Comparison of ENCODE assay signal across 9 mouse cellular contexts in genomic region chr9:31912553-31912920, GRCm38 (mm10). TPM values are rescaled to one million over a fixed set of nuclear protein-coding genes. Genes with fewer than 3 reads are reported as not detected.
DNase-seq lines count a peak whose midpoint lies in the region; ATAC-seq and TF ChIP-seq lines count a peak whose summit lies in the region.
"Had no signal": no experiment of that assay in that cellular context is flagged by ENCODE, and none has a peak within 500 bp of the region (broad histone marks: within the 10 kb centered on the region; RNA-seq: fewer than 3 reads in every experiment).

No protein-coding gene starts in this region.

- H3K4me3 ChIP-seq in heart, embryonic 15.5 days: peak overlapping the region; percentile 57
- peak overlapping the region; percentile 56 to 71 for H3K4me3 ChIP-seq in ES-E14 (ENCODE audit: insufficient read depth in 1 of 2, low read depth in 1 of 2, low read length in 2 of 2, poor library complexity in 1 of 2, severe bottlenecking in 1 of 2)
- H3K4me3 ChIP-seq in hindbrain, embryonic 11.5 days (ENCODE audit: low read depth, low read length): peak overlapping the region; percentile 49
- peak overlapping the region; percentile 57 for H3K4me3 ChIP-seq in midbrain, embryonic 12.5 days

- peaks cover 27% of the 10 kb centered on the region for H3K4me1 ChIP-seq in heart, embryonic 15.5 days (replicated peaks)
- H3K4me1 ChIP-seq in ES-E14 (ENCODE audit: control insufficient read depth in 2 of 2, insufficient read depth in 2 of 2, low read length in 2 of 2, poor library complexity in 1 of 2): no peaks in the 10 kb centered on the region
- H3K4me1 ChIP-seq in hindbrain, embryonic 11.5 days (replicated peaks; ENCODE audit: control insufficient read depth, insufficient read depth, low read length): 0 out of 2 replicates have a peak, but pooled peaks cover 2% of the 10 kb centered on the region
- peaks cover 23% of the 10 kb centered on the region for H3K4me1 ChIP-seq in midbrain, embryonic 12.5 days

- H3K9me3 ChIP-seq in heart, embryonic 15.5 days (replicated peaks): no peaks in the 10 kb centered on the region
- H3K9me3 ChIP-seq in ES-E14 (ENCODE audit: control insufficient read depth, insufficient read depth, low read depth, low read length): no peaks in the 10 kb centered on the region
- H3K9me3 ChIP-seq in hindbrain, embryonic 11.5 days (ENCODE audit: control insufficient read depth, low read length): no peaks in the 10 kb centered on the region
- H3K9me3 ChIP-seq in midbrain, embryonic 12.5 days: no peaks in the 10 kb centered on the region

- peak overlapping the region; percentile 98 for H3K4me2 ChIP-seq in heart, embryonic 15.5 days
- peak overlapping the region; percentile 95 for H3K4me2 ChIP-seq in hindbrain, embryonic 11.5 days (replicated peaks; ENCODE audit: low read depth, low read length)
- H3K4me2 ChIP-seq in midbrain, embryonic 12.5 days (replicated peaks): peak overlapping the region; percentile 96

- H3K36me3 ChIP-seq in heart, embryonic 15.5 days: no peaks in the 10 kb centered on the region
- H3K36me3 ChIP-seq in ES-E14 (ENCODE audit: control insufficient read depth, insufficient read depth, low read length, poor library complexity, severe bottlenecking): no peaks in the 10 kb centered on the region
- no peaks in the 10 kb centered on the region for H3K36me3 ChIP-seq in hindbrain, embryonic 11.5 days (ENCODE audit: control insufficient read depth, insufficient read depth, low read length)
- H3K36me3 ChIP-seq in midbrain, embryonic 12.5 days: no peaks in the 10 kb centered on the region

- in situ Hi-C loops in ES-E14 (cut with MboI; ENCODE audit: low sequenced_read_pairs in 2 of 2, unreplicated experiment in 2 of 2): loop anchor here (25.0 kb wide), 2 partner anchors 350 to 625 kb away; partner anchors contain the start of gene Fli1 (in 1 of the 2)

- intact Hi-C loops in heart, postnatal 25 days (cut with DNase I): no loop called here

- 7% methylated on average over 16 of the region's 16 CpGs for WGBS in heart, embryonic 15.5 days
- under 1% methylated on average over 16 of the region's 16 CpGs for WGBS in hindbrain, embryonic 11.5 days
- WGBS in midbrain, embryonic 12.5 days: 3% methylated on average over 16 of the region's 16 CpGs

- H3K27me3 ChIP-seq in heart, embryonic 15.5 days: peaks cover 87% of the 10 kb centered on the region
- H3K27me3 ChIP-seq in hindbrain, embryonic 11.5 days (ENCODE audit: control insufficient read depth, insufficient read depth, low read length): peaks cover 75% of the 10 kb centered on the region
- H3K27me3 ChIP-seq in midbrain, embryonic 12.5 days: peaks cover 81% of the 10 kb centered on the region

- H3K9ac ChIP-seq in heart, embryonic 15.5 days: no peak overlapping the region
- H3K9ac ChIP-seq in ES-E14 (ENCODE audit: insufficient read depth, low read depth, low read length, poor library complexity, severe bottlenecking): no peak overlapping the region
- H3K9ac ChIP-seq in hindbrain, embryonic 11.5 days (ENCODE audit: low read depth, low read length): no peak overlapping the region
- H3K9ac ChIP-seq in midbrain, embryonic 12.5 days (replicated peaks): no peak overlapping the region

- H3K27ac ChIP-seq in heart, embryonic 15.5 days: no peak overlapping the region
- no peak overlapping the region for H3K27ac ChIP-seq in ES-E14 (ENCODE audit: insufficient read depth, low read depth, low read length, poor library complexity, severe bottlenecking)
- H3K27ac ChIP-seq in hindbrain, embryonic 11.5 days (ENCODE audit: low read depth, low read length): no peak overlapping the region
- H3K27ac ChIP-seq in midbrain, embryonic 12.5 days (replicated peaks): no peak overlapping the region

- no peak for DNase-seq in heart, postnatal 25 days (ENCODE audit: low spot score)
- DNase-seq in ES-E14 (ENCODE audit: low read depth, low spot score): no peak
- DNase-seq in hindbrain, embryonic 11.5 days (ENCODE audit: low spot score): no peak
- DNase-seq in adrenal gland, postnatal 36 days: no peak
- no peak for DNase-seq in right cerebral cortex, adult 18-20 months

- no peak for ATAC-seq in heart, embryonic 15.5 days (replicated peaks; ENCODE audit: insufficient number of reproducible peaks, insufficient read depth, low FRiP score, low read depth)
- ATAC-seq in hindbrain, embryonic 11.5 days (ENCODE audit: low FRiP score): no peak
- no peak for ATAC-seq in midbrain, embryonic 12.5 days (ENCODE audit: low FRiP score, low read depth)
- no peak for ATAC-seq in erythroid progenitor cell, adult 5-6 weeks (replicated peaks; ENCODE audit: low FRiP score, poor library complexity, severe bottlenecking)

TF ChIP-seq in ES-E14, 5 proteins besides CTCF, POLR2A, EP300 and RAD21:
- no peak for TF ChIP-seq ZC3H11A (IDR thresholded peaks at IDR 0.05; ENCODE audit: borderline replicate concordance, low read depth, low read length)
- TF ChIP-seq ZNF384 (IDR thresholded peaks at IDR 0.05; ENCODE audit: low read depth, low read length): no peak
- TF ChIP-seq MAFK (IDR thresholded peaks at IDR 0.05; ENCODE audit: insufficient read depth, low read depth, low read length): no peak
- TF ChIP-seq HCFC1 (IDR thresholded peaks at IDR 0.05; ENCODE audit: borderline replicate concordance, insufficient read depth, low read length): no peak
- TF ChIP-seq CHD2 (IDR thresholded peaks at IDR 0.05; ENCODE audit: low read depth, low read length): no peak

RNA-seq across cellular contexts. Expression of gene Barx2, which starts 0.7 kb away (rescaled TPM):
- polyA plus RNA-seq in heart, embryonic 15.5 days (2015; fragmentation: Nextera tagmentation; extraction: Ambion mirVana): not detected in 2 replicates
- under 1 TPM; 0.14 to 0.16 TPM for total RNA-seq in heart, postnatal 25 days (2021)
- total RNA-seq in ES-E14 (2012; rRNA removed): 0.16 and 0.18 TPM in 2 replicates
- not detected in 2 replicates for polyA plus RNA-seq in hindbrain, embryonic 11.5 days (2014; fragmentation: Nextera tagmentation; extraction: Ambion mirVana)
- not detected in 2 replicates for polyA plus RNA-seq in midbrain, embryonic 12.5 days (2016; fragmentation: Nextera tagmentation; extraction: Ambion mirVana)
- not detected for total RNA-seq in adrenal gland, postnatal 36 days (2021)
- total RNA-seq in erythroid progenitor cell, adult 5-6 weeks (2015; ENCODE audit: low replicate concordance): not detected in 2 replicates
- total RNA-seq in erythroid progenitor cell, adult 5-6 weeks (2017; ENCODE audit: low replicate concordance): not detected in 2 replicates
- polyA plus RNA-seq: liver, embryonic 16.5 days had no signal
